Mouse (Mus musculus) kidney, adult 2 months (tissue): Measurements from ENCODE around the gene Gm13090.

Experiments
- CTCF ChIP-seq: fragments of 200-500 bp; conservative IDR thresholded peaks from 2 replicates; pipeline ENCODE4 v1.5.1; 2011; ENCODE audit warnings: low read depth, mild to moderate bottlenecking, control low read depth, low read length, moderate library complexity, mixed read lengths; ENCODE audit not compliant: insufficient read depth, insufficient read length
- POLR2A ChIP-seq: fragments of 200-500 bp; IDR thresholded peaks from one replicate; pipeline ENCODE4 v1.6.1; 2011; ENCODE audit warnings: low read depth, low read length, control low read depth

- TF ChIP-seq CTCF (no peak), POLR2A (no peak)
These were observed 21.9 kb downstream of the Gm13090 start for GRCm38 (mm10) chr4:151111226-151111625.
